Mouse (Mus musculus) Patski (cell line): ENCODE data around the gene Pla2g10. TPM values are rescaled to one million over a fixed set of nuclear protein-coding genes. Genes with fewer than 3 reads are reported as not detected.
A peak's percentile ranks its signal among the peaks of the same experiment; 100 is the strongest.
"Not testable (repeated sequence)": the region's sequence is repeated elsewhere in the genome, so short reads cannot be mapped to it uniquely, and the experiment has no call there.

Experiments
- ATAC-seq: fragments of 100-300 bp; one replicate; pipeline ENCODE4 v1.8.0; 2021
- CTCF ChIA-PET: fragments of 350-600 bp; sonication (Branson Sonifier 250); formaldehyde crosslinking; loops from one replicate; lab custom pipeline; 2022; ENCODE audit warnings: inconsistent platforms; lab: Charles Lee
- POLR2A ChIA-PET: fragments of 350-600 bp; sonication (Branson Sonifier 250); formaldehyde crosslinking; loops from one replicate; lab custom pipeline; 2022; ENCODE audit warnings: antibody characterized with exemption, inconsistent platforms; lab: Charles Lee
- DNase-seq: peaks from one replicate; pipeline ENCODE4 v3.0.0-alpha.2; 2011; ENCODE audit warnings: low read depth, low spot score
- H3K27me3 ChIP-seq: fragments of 371-371 bp; one replicate; pipeline ENCODE4 v1.5.1; 2021
- CTCF ChIP-seq: fragments of 100-300 bp; IDR thresholded peaks from one replicate; pipeline ENCODE4 v1.5.1; 2021
- in situ Hi-C: fragments of 300-500 bp; cut with MboI; formaldehyde crosslinking; loops from 3 replicates; pipeline ENCODE4 v1.11.1; 2018; ENCODE audit warnings: low pct_unique_long_range_greater_than_20kb, mixed read lengths
- polyA plus RNA-seq: library from polyadenylated mRNA; unstranded; gene quantifications from one replicate; pipeline ENCODE4 v1.2.3, GENCODE M21; 2021

The Pla2g10 gene
- polyA plus RNA-seq = not detected

DNA sequence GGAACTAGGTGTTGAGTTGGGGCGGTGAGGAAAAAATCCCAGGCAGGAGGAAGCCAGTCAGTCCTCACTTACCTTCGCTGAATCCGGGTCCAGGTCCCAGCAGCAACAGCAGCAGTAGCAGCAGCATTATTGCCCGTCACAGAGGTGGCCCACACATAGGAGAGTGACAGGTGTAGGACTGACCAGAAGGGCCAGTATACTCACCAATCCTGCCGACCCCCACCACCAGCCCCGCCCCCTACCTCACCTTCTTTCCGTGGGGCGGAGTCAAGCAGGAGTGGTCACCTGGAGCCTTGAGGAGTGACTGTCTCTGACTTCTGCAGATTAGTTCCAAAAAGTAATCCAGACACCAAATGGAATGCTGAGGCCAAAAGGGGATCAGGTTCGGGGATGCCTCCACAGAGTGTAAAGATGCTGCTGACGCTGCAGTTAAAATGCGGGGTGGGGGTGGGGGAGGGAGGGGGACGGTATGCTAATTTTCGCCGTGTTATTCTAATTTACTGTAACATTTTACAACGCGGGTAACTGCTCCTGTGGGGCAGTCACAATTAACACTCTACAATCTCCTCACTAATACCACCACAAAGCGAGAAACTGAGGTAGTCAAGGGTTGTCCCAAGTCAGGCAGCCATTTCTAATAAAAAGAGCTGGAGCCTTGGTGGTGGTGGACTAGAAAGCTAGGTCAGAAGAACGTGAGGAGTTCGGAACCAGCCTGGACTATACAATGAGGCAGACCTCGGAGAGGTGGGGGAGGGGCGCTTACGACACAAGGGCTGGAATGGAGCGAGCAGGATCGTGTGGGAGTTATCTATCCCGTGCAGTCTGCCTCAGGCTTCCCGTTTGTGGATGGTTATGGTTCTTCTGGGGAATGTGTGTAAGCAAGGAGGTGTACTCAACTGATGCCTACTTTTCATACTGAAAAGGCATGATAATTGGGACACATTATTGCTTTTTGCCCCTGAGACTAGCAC, at the start of gene Pla2g10:
TSS of gene Pla2g10 (minus strand) at position 699 of the 971 bp plus-strand sequence.
- DNase-seq (no peak), ATAC-seq (no peak)
- TF ChIP-seq CTCF = no peak
- ChIA-PET CTCF (no interaction called here), POLR2A (no interaction called here)
- in situ Hi-C loops = loop anchor here (10.0 kb wide), 1 partner anchor 616 kb away; no protein-coding TSS in a partner anchor
- H3K27me3 ChIP-seq = no peaks in the 10 kb centered on the region

DNA sequence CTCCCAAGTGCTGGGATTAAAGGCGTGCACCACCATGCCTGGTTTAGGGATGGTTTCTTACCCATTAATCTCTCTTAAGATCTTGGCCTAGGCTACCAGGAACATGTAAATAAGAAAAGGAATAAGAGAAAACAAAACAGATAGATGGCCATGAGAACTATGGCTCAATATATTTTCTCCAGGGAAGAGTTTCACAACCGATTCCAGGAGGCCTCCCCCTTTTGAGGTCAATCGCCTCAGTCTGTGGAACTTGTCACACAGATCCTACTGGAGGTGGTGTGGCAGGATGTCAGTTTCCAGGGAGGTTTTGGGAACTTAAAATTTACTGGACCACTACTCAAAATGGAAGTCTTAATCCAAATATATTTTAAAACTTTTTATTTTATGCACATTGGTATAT, 43.9 kb upstream of the Pla2g10 start:
- POLR2A ChIA-PET, H3K27me3 ChIP-seq, in situ Hi-C loops, DNase-seq, ATAC-seq, CTCF ChIA-PET: not testable (repeated sequence)

DNA sequence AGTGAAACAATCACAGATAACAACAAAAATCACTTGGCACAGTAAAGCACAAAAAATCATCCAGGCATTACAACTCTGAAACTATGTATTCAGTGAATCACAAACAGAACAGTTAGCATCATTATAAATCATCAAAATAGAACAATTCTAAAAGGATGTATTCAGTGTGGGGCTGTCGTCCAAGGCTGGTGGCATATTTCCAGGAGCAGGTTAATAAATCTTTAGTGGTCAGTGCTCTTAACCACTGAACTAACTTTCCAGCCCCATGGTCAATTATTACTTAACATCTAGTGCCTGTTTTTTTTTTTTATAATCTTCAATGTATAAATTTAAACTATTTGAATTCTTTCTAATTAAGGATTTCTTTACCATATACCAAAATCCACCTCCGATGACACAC, 43.2 kb upstream of the Pla2g10 start:
- POLR2A ChIA-PET, H3K27me3 ChIP-seq, in situ Hi-C loops, ATAC-seq, CTCF ChIA-PET: not testable (repeated sequence)
- peak; percentile 34 for DNase-seq

GRCm38 (mm10) chr16:13772051-13772450, 41.3 kb upstream of the Pla2g10 start:
- POLR2A ChIA-PET, DNase-seq, H3K27me3 ChIP-seq, CTCF ChIA-PET, ATAC-seq, in situ Hi-C loops: not testable (repeated sequence)

- in situ Hi-C loops, H3K27me3 ChIP-seq, POLR2A ChIA-PET, ATAC-seq, CTCF ChIA-PET, DNase-seq: not testable (repeated sequence)
Observed at GRCm38 (mm10) chr16:13771603-13772002, 40.8 kb upstream of the Pla2g10 start.

DNA sequence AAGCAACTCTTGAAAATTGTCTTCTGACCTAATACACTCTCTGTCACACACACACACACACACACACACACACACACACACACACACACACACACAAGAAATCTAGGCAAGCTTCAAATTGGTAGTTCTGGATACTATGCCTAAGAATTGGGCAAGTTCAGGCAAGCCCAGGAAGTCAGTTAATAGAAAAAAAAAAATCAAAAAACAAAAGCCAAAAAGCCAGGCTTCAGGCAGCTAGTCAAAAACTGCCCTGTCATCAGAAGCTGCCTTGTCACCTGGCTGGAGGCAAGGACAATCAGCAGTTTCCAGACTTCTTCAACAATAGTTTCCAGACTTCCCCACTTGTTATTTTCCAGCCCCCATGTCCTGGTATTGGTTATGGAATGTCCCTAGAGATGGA, 35.6 kb upstream of the Pla2g10 start:
- ChIA-PET CTCF (interaction anchor here (1.4 kb wide), 1 partner anchor 60 kb away, joined by 3 read pairs; no protein-coding TSS in a partner anchor), POLR2A (no interaction called here)
- no peaks in the 10 kb centered on the region for H3K27me3 ChIP-seq
- in situ Hi-C loops = no loop called here
- ATAC-seq (no peak), DNase-seq (no peak)
- no peak for TF ChIP-seq CTCF

GRCm38 (mm10) chr16:13764519-13764918, 33.7 kb upstream of the Pla2g10 start:
- ChIA-PET POLR2A (interaction anchor here (1.2 kb wide), 1 partner anchor 15 kb away, joined by 3 read pairs; no protein-coding TSS in a partner anchor), CTCF (interaction anchor here (1.5 kb wide), 1 partner anchor 27 kb away, joined by 3 read pairs; no protein-coding TSS in a partner anchor)
- TF ChIP-seq CTCF = no peak
- H3K27me3 ChIP-seq = no peaks in the 10 kb centered on the region
- no peak for ATAC-seq
- in situ Hi-C loops = no loop called here
- DNase-seq = no peak

GRCm38 (mm10) chr16:13762807-13763206, 32.0 kb upstream of the Pla2g10 start:
- ATAC-seq, in situ Hi-C loops, H3K27me3 ChIP-seq, DNase-seq, CTCF ChIA-PET: not testable (repeated sequence)
- POLR2A ChIA-PET = interaction anchor here (0.6 kb wide), 1 partner anchor 17 kb away, joined by 3 read pairs; no protein-coding TSS in a partner anchor

DNA sequence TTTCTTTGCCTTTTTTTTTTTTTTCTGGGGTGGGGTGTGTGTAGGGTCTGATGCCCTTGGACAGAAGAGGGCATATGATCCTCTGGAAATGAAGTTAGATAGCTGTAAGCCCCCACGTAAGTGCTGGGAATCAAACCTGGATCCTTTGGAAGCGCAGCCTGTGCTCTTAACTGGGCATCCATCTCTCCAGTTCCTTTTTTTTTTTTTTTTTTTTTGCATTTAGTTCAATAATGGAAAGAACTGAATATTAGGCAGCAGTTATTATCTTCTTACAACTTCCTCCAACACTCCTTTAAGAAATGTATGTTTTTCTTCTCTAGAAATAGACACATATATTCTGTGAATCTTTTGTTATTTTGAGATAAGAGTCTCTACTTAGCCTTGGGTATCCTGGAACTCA, 27.0 kb upstream of the Pla2g10 start:
- ChIA-PET CTCF (interaction anchor here (1.4 kb wide), 1 partner anchor 12 kb away, joined by 3 read pairs; no protein-coding TSS in a partner anchor), POLR2A (no interaction called here)
- DNase-seq (no peak), ATAC-seq (no peak)
- in situ Hi-C loops = no loop called here
- H3K27me3 ChIP-seq = peaks cover 12% of the 10 kb centered on the region
- no peak for TF ChIP-seq CTCF

- ATAC-seq (no peak), DNase-seq (no peak)
- ChIA-PET POLR2A (no interaction called here), CTCF (no interaction called here)
- in situ Hi-C loops = no loop called here
- no peak for TF ChIP-seq CTCF
- H3K27me3 ChIP-seq = peaks cover 16% of the 10 kb centered on the region
Observed at GRCm38 (mm10) chr16:13754400-13755190, 23.8 kb upstream of the Pla2g10 start.
